Comparison of ENCODE assay signal across 14 mouse cellular contexts in genomic region chr15:78711935-78712334, GRCm38 (mm10). TPM values are rescaled to one million over a fixed set of nuclear protein-coding genes. Genes with fewer than 3 reads are reported as not detected.
DNase-seq lines count a peak whose midpoint lies in the region; ATAC-seq and TF ChIP-seq lines count a peak whose summit lies in the region.
"Had no signal": no experiment of that assay in that cellular context is flagged by ENCODE, and none has a peak within 500 bp of the region (broad histone marks: within the 10 kb centered on the region; RNA-seq: fewer than 3 reads in every experiment).

No protein-coding gene starts in this region.

- TF ChIP-seq CTCF in forebrain, postnatal 0 days (IDR thresholded peaks at IDR 0.05; ENCODE audit: low read depth) = no peak
- TF ChIP-seq CTCF in midbrain, postnatal 0 days (IDR thresholded peaks at IDR 0.05) = no peak

- peaks cover 30% of the 10 kb centered on the region for H3K4me1 ChIP-seq in forebrain, postnatal 0 days (ENCODE audit: insufficient read depth)
- H3K4me1 ChIP-seq in midbrain, postnatal 0 days (ENCODE audit: insufficient read depth, low read length) = peaks cover 36% of the 10 kb centered on the region

- no peak overlapping the region for H3K27ac ChIP-seq in forebrain, postnatal 0 days (ENCODE audit: low read depth, low read length)
- H3K27ac ChIP-seq in midbrain, postnatal 0 days (ENCODE audit: low read depth, low read length) = no peak overlapping the region
- H3K27ac ChIP-seq: limb, embryonic 10.5 days had no signal

- no peak for ATAC-seq in forebrain, postnatal 0 days
- no peak for ATAC-seq in midbrain, postnatal 0 days (ENCODE audit: low FRiP score)
- ATAC-seq: intestine, embryonic 16.5 days had no signal

- H3K4me2 ChIP-seq in forebrain, postnatal 0 days (ENCODE audit: low read depth) = peak overlapping the region; percentile 44
- peak overlapping the region; percentile 74 for H3K4me2 ChIP-seq in midbrain, postnatal 0 days (ENCODE audit: low read depth, low read length, poor library complexity, severe bottlenecking)

- DNase-seq in brain, adult 2 months (ENCODE audit: low read depth, low spot score) = peak; percentile 85
- no peak for DNase-seq in forebrain, postnatal 0 days
- peak; percentile 40 to 44 for DNase-seq in layer of hippocampus, postnatal 10 days (ENCODE audit: low spot score in 2 of 2)
- DNase-seq in midbrain, postnatal 0 days (ENCODE audit: low spot score) = no peak
- no peak for DNase-seq in thymus, postnatal 36 days
- DNase-seq in urinary bladder, postnatal 25 days (ENCODE audit: low spot score) = no peak
- DNase-seq in MN1 (ENCODE audit: low spot score) = no peak
- DNase-seq: cerebellum, postnatal 14 days; gastrocnemius, postnatal 14 days; lung, adult 2 months had no signal

- no peak overlapping the region for H3K4me3 ChIP-seq in forebrain, postnatal 0 days (ENCODE audit: low read depth, low read length)
- no peak overlapping the region for H3K4me3 ChIP-seq in midbrain, postnatal 0 days (ENCODE audit: low read depth, low read length)
- H3K4me3 ChIP-seq: megakaryocyte, embryonic 14.5 days had no signal

- H3K9me3 ChIP-seq in forebrain, postnatal 0 days (ENCODE audit: low read length) = no peaks in the 10 kb centered on the region
- no peaks in the 10 kb centered on the region for H3K9me3 ChIP-seq in midbrain, postnatal 0 days (ENCODE audit: low read length)
- H3K9me3 ChIP-seq: limb, embryonic 10.5 days; megakaryocyte, embryonic 14.5 days had no signal

- no peaks in the 10 kb centered on the region for H3K36me3 ChIP-seq in forebrain, postnatal 0 days (ENCODE audit: insufficient read depth)
- H3K36me3 ChIP-seq in midbrain, postnatal 0 days (ENCODE audit: insufficient read depth, low read length) = no peaks in the 10 kb centered on the region
- H3K36me3 ChIP-seq: limb, embryonic 10.5 days had no signal

- no peaks in the 10 kb centered on the region for H3K27me3 ChIP-seq in forebrain, postnatal 0 days (ENCODE audit: insufficient read depth, low read length)
- H3K27me3 ChIP-seq in midbrain, postnatal 0 days (ENCODE audit: insufficient read depth, low read length) = no peaks in the 10 kb centered on the region

- peak overlapping the region; percentile 34; the same call in 1 of the 2 replicates for H3K9ac ChIP-seq in forebrain, postnatal 0 days
- H3K9ac ChIP-seq in midbrain, postnatal 0 days (replicated peaks; ENCODE audit: low read length, poor library complexity, severe bottlenecking) = peak overlapping the region; percentile 13; the same call in 1 of the 2 replicates

- WGBS in forebrain, postnatal 0 days = 58% methylated on average over 7 of the region's 7 CpGs
- WGBS in midbrain, postnatal 0 days = 79% methylated on average over 7 of the region's 7 CpGs

RNA-seq across cellular contexts. Expression of gene Elfn2, which starts 6.6 kb away (rescaled TPM):
- 33.9 and 51.6 TPM in 2 replicates for total RNA-seq in forebrain, postnatal 0 days (2014; rRNA removed)
- 8.1 and 10.1 TPM in 2 replicates for polyA plus RNA-seq in forebrain, postnatal 0 days (2015; fragmentation: Nextera tagmentation; extraction: Ambion mirVana)
- 100 to 1,000 TPM; 127 to 138 TPM for total RNA-seq in layer of hippocampus, postnatal 10 days (2021)
- total RNA-seq in midbrain, postnatal 0 days (2014; rRNA removed) = 44.6 and 52.1 TPM in 2 replicates
- 10.2 and 10.7 TPM in 2 replicates for polyA plus RNA-seq in midbrain, postnatal 0 days (2015; fragmentation: Nextera tagmentation; extraction: Ambion mirVana)
- polyA plus RNA-seq: heart, embryonic 14.5 days; limb, embryonic 10.5 days had no signal

Comparison
In these comparisons a context has a peak if more than half of its experiments do, and no peak if none do; other contexts are left out.
1. DNase-seq: peak in brain, adult 2 months (single experiment) and layer of hippocampus, postnatal 10 days (2 of 2); none in forebrain, postnatal 0 days (single experiment), midbrain, postnatal 0 days (single experiment), thymus, postnatal 36 days (0 of 2), urinary bladder, postnatal 25 days (single experiment) and MN1 (single experiment).